Mouse (Mus musculus) heart, adult 8-10 months (tissue): ENCODE data around the gene Bcas3. TPM values are rescaled to one million over a fixed set of nuclear protein-coding genes. Genes with fewer than 3 reads are reported as not detected.
A peak's percentile ranks its signal among the peaks of the same experiment; 100 is the strongest.
"Not testable (repeated sequence)": the region's sequence is repeated elsewhere in the genome, so short reads cannot be mapped to it uniquely, and the experiment has no call there.

Experiments used
- DNase-seq: peaks from one replicate; pipeline ENCODE4 v3.0.0; 2022; ENCODE audit warnings: low spot score
- total RNA-seq, 4 experiments: library from RNA; stranded (reverse); gene quantifications; 2 replicates each; pipeline ENCODE4 v1.2.4; 2022

Gene Bcas3
- total RNA-seq, 4 experiments from 2014 or later: 35.3 to 44.4 (median 42.9) TPM

- no peak for DNase-seq
These were observed 357.2 kb downstream of the Bcas3 start for GRCm38 (mm10) chr11:85710155-85710554.

DNA sequence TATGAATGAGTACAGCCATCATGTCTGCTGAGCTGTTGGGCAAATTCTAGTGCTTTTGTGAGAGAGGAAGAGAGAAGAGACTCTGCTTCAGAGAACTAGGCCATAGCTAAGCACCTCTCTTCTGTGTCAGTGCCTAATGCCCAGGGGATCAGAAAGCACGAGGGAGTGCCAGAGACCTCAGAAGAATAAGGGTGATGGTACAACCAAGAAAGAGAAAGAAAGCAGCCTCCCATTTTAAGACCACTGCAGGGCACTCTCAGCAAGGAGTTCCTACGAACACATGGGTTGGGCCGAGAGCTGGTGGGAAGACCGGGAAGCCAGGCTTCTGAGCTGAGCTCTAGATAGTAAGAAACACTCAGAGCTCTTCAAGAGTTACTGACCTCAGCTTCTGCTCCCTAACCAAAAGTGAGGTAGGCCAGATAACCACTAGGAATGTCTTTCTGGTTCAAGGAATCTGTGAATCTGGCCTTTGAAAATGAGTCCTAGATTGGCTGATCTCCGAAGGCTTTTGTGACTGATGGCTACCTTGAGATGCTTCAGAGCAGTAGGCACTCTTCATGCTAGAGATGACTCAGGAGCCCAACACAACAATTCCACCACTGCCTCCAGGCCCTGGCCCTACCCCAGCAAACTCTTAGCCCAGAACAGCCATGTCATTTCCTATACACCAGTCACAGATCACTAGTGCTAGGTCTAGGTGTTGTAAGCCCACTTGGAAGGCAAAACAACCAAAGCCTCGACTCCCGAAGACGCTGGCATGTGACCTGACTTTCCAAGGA, 359.2 kb downstream of the Bcas3 start:
- DNase-seq: no peak

DNA sequence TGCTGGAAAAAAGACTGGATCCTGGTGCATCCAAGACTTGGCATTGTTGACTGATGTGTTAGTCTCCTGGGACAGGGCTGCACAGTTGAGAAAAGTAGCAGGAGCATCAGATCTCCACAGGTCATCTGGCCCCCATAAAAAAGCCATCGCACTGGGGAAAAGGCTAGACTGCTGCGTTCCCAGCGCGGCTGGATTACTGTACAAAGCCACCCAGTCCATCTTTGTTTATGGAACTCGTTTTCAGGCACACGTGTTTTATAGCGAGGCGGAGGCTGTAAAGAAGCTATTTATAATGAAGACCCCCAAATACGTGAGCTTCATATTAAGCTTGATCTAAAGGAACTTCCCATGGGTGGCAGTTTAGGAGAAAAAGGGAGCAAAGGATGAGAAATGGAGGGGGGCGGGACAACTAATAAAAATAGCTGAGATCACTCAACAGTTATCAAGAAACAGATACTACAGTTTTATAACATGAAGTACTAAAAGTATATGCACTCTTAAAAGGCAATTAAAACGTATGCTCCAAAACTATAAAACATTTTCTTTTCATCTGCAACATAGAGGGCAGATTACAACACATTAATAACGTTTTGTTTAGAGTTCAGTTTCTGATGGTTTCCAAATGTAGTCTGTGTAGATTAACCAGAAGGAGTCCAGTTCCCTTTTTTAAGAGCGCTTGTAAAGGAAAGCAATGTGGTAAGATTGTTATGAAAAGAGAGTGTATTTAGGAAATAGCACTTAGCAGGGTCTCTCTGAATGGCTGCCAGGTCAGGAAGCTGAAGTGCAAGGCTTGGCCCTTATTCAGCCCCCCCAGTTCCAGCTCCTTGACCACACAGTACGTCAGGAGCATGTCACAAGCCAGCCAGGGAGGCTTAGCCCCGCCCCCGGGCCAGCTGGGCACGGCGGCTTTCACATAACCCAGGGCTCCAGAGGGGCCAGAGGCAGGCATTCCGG, 360.2 kb downstream of the Bcas3 start:
- peak; percentile 71 for DNase-seq

DNA sequence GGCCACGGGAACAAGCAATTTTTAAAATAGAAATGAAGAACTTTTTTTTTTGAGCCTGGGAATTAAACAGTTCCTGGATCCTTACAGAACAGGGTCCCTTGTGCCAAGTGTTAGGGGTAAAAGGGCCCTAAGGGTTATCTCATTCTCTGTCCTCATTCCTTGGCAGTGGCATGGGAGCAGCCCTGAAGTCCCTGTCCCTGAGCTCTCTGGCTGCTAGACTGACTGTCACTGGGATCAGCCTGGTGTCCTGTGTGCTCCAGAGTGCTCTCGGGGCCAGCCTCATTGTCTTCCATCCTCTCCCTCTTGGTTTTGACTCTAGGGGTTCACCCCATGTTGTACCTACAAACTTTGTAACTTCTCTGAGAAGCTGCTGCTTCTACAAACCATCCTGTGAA, 360.8 kb downstream of the Bcas3 start:
- DNase-seq: no peak

GRCm38 (mm10) chr11:85714312-85714931, 361.5 kb downstream of the Bcas3 start:
- DNase-seq: no peak

DNA sequence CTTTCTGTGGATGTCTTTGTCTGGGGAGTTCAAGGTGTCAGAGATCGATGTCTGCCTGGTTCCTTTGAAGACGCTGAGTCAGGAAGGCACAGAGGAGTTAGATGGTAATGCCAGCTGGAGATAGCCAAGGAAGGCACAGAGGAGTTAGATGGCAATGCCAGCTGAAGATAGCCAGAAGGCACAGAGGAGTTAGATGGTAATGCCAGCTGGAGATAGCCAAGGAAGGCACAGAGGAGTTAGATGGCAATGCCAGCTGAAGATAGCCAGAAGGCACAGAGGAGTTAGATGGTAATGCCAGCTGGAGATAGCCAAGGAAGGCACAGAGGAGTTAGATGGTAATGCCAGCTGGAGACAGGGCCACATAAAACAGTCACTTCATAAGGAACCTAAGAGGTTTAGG, 363.8 kb downstream of the Bcas3 start:
- not testable (repeated sequence) for DNase-seq

DNA sequence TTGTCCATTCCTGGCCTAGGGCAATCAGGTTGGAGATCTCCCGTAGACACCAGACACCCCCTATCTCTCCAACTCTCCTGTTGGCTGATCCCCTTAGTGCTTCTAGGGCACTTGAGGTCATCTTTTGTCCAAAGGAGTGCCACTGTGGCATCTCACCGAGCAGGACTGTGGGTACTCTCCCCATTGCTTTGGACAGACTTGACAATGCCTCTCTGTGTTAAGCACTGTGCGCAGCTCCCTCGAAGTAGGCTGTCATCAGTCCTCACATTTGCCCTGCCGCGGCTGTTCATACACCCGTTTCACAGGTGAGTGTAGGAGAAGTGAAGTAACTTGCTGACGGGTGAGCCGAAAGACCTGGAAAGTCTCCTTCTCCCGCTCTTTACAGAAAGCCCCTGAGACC, 366.1 kb downstream of the Bcas3 start:
- no peak for DNase-seq

GRCm38 (mm10) chr11:85719766-85720165, 366.8 kb downstream of the Bcas3 start:
- DNase-seq: peak; percentile 56

DNA sequence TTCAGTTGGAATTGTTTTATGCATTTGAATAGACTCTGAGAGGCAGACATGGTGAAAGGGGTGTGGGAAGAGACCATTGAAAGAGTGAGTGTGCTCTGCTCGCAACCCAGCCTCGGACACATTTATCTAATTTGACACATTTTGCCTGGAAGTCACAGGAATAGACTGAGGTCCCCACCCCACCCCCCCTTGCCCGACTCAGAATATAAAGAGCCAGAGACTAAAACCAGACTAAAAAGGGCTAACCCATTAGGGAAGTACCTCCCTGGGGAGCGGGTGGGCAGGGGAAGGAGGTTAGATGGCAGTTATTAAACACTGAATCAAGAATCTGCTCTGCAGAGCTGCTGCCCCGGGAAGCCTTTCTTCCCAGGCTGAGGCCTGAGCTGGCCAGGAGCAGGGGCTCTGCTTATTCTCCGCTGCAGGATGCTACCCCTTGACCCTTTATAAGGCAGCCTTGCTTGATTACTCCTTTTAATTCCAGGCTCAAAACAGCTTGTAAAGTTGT, 367.4 kb downstream of the Bcas3 start:
- DNase-seq: no peak

GRCm38 (mm10) chr11:85721986-85722385, 369.0 kb downstream of the Bcas3 start:
- DNase-seq: no peak

DNA sequence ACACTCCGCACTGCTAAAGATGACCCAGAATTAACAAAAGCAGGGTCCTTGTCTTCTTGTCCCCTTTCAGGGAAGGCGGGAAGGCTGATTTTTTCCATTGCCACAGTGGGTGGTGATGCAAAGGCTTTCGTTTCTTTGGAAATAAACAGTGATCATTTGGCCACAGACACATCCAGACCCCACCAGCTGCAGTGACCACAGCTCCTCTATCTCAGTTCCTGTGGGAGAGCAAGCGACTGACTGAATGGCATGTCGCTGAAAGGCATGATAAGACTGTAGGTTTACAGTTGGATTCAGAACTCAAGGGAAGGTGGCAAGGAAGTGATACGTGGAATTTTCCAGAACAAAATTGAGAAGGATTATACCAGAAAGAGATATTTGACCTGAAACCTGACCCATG, 371.2 kb downstream of the Bcas3 start:
- no peak for DNase-seq

DNA sequence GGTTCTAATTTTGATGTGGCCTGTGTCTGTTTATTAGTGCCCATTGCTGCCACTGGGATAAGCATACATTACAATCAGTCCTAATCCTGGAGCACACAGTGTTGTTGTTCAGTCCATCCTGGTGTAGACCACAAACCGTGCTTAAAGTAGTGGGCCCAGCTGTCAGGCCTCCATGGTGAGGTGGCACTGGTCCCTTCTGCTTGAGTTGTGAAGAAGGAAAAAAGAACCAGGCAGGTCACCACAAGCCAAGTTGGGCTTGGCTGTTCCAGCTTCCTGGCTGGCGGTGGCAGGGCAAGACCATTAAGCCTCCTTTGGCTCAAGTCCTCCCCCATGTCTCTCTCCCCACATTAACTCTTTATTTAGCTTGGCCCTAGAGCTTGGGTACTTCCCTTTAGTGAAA, 376.8 kb downstream of the Bcas3 start:
- DNase-seq: no peak

- DNase-seq: no peak
These were observed 379.6 kb downstream of the Bcas3 start for GRCm38 (mm10) chr11:85732462-85733012.

- DNase-seq: no peak
These were observed 380.6 kb downstream of the Bcas3 start for GRCm38 (mm10) chr11:85733577-85733976.

DNA sequence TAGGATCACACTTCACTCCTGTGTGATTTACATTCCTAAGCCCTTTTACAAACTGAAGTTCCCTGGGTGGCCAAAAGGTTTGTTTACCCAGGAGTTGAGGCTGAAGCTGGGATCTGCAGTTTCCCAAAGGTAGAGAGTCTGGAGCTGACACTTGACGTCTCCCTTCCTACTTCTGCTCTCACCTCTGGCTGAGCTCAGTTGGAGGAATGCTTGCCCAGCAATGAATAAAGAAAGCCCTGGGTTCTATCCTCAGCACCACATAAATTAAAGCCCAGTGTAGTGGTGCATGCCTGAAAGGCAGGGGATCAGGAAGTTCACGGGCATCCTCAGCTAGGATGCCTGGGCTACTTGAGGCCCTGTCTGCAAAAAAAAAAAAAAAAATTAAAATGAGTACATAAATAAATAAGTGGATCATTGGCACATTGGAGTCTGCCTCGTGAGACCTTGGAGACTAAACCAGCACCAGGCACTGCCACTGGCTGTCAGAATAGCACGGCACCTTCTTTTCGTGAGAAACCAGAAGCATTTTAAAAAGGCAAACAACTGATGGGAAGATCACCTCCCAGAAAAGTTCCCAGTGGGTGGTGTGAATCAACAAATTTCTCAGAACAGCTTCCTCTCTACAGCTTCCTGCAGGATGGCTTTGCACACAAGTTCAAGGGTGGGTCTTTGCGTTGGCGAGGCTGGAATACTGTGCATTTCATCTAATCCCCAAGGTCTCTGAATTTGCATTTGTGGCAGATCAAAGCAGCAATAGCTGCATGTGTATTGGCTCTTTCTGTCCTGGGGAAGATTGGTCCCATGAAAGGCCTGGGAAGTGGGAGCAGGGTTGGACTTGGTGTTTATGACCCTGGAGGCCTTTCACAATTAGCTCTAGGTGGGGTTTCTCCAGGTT, 381.6 kb downstream of the Bcas3 start:
- no peak for DNase-seq

GRCm38 (mm10) chr11:85737227-85737626, 384.3 kb downstream of the Bcas3 start:
- DNase-seq: no peak

DNA sequence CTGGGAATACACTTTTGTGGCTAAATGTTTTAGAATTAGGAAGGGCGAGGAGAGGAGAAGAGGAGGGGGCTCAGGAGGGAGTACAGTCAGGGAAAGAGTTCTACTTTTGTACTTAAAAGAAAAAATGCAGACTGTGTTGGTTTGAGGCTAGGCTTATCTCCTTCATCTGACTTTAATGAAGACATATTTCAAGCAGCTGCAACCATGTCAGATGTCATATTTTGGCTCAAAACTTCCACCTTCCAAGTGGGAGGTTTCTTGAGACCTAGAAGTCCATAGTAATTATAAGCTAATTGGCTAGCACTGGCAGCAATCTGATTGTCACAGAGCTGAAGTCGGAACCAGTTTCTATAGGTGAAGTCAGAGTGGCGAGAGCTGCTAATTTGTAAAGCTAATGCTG, 384.9 kb downstream of the Bcas3 start:
- no peak for DNase-seq

- DNase-seq: no peak
These were observed 385.6 kb downstream of the Bcas3 start for GRCm38 (mm10) chr11:85738585-85738984.

GRCm38 (mm10) chr11:85739266-85739977, 386.5 kb downstream of the Bcas3 start:
- no peak for DNase-seq

DNA sequence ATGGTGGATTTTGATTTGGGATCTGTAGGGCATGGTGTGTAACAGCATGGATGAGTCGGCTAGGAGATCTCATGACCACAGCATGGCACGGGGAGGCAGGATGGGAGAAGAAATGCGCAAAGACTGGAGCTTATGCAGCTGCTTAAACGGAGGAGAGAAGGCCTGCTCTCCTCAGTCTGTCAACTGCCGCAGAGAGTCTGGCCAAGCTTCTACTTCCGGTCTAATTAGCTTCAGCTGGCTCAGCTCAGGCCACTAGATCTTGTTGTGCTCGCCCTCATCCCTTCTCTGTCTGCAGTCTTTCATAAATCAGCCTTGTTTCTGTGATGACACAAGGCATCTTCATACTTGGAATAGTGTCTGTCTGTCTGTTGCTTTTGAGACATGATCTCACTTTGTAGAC, 393.4 kb downstream of the Bcas3 start:
- no peak for DNase-seq
